Mouse (Mus musculus): Measurements from ENCODE around the gene Olfr571.

Gene Olfr571

DNA sequence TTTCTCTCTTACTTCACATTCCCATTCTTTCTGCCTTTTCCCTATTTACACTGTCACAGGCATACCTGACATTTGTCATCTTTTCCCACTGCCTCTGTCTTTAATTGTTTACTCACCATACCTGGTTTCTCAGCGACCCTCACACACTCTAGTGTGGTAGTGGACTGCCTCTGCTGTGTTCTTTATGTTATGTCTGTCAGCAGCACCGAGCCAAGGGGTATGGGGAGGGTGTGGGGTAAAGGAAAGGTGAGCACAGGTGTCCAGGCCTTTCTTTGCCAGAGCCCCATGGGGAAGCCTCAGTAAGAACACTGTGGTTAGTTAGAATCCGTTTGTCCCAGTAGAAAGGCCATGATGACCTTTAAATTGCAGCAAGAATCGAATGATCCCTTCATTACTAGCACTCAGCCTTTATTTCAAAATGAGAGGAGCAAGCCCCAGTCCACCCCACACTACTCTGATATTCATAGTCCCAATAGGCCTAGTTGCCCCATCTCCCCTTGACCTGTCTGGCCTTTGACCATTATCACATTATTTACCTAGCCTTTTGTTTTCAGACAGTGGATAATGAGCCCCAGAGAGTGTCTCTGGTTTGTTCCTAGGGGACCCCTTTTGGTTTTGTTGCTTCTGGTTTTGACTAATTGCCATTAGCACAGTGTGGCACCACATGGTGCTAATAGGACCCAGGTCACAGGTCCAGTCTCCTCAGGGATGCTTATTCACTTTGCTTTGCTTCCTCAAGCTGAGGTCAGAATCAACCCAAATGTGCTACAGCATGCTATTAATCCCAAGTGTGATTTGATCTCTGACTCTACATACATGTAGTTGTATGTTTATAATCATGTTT is at the start of gene Olfr571:
TSS of gene Olfr571 (minus strand) at position 505 of the 844 bp plus-strand sequence.
- DNase-seq, result no peak

DNA sequence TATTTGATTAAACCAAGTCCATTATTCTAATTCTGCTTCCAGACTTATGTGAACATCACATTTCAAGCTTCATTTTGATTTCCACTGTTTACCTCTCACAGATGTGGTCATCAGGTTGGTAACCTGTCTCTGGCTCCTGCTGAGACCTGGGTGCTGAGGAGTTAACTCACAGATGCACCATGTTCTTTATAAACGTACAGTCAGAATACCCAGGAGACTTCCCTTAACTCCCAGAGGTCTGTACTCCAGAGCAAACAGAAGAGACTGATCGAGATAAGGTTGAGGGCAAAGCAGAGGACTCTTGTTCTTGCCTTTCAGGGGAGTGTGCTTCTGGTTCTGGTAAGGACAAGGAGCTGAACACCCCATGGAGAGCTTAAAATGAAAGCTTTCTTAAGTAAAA is 45.0 kb upstream of the Olfr571 start, which contains the start of gene Olfr576:
TSS of gene Olfr576 (plus strand) at position 301 of the 400 bp plus-strand sequence.
- no peak for DNase-seq

DNA sequence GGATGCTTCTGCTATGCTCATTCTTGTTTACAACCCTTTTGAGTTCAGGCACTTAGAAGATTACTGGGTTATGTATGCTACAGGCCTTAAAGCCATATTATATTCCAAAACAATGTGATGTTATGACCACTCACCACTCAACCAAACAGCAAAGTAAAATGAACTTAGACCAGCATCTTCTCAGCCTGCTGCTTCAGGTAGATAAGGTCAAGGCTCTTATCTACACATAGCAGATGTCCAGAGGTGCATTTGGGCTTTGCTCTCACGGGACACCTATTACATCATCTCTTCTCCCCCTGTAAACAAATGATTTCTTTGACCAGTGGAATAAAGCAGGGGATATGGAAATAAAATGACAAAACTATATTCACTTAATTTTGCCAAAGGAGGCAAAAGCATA is 41.3 kb upstream of the Olfr571 start, which contains the start of gene Olfr575:
TSS of gene Olfr575 (minus strand) at position 183 of the 400 bp plus-strand sequence.
- DNase-seq, result no peak

DNA sequence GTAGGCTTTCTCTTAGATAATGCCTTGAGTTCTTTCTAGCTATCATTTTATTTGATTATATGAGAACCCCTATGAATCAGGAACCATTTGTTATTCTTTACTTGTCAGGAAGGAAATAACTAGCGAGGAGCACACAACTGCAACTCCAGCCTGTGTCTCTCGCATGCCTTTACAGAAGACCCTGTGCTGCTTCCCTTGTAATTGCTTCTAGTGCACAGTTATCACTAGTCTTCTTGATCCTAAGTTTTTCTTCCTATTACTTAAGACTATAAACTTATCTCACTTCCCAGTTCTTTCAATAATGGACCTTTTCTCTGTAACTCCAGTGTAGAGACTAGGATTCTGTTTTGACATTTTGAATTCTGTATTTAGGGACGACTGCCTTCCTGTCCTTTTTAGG is 40.8 kb upstream of the Olfr571 start:
- no peak for DNase-seq

DNA sequence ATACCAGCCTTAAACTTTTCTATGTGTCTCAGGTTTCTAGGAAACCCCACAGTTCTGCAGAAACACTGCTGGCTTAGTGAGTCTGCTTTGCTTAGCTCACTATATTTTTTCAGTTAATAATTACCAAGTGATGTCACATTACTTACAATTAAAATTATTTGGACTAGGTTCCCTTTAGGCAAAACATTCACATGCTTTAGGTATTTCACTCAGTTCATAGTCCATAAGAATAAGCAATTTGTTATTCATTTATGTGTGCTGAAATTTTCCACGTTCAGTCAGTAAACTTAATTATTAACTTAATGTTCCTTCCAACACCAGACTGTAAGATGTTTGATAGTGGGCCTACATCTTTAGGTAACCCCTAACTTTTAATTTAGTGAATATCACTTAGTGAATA is 33.4 kb upstream of the Olfr571 start:
- no peak for DNase-seq

DNA sequence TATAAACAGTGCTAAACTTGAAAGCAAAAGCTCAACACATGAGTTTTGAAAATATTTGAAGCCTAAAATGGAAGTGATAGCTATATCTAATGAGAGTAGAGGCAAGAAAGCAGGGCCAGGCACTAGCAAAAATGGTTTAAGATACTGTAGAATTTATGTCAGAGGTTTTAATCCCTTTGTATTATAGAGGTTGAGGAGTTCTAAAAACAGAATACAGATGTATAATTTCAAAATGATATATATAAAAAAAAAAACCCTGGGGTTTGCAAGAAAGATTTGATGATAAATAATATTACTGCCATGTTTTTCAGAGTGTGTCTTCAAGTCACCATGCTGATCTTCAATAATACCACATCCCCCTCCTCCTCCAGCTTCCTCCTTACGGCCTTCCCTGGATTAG is 30.8 kb upstream of the Olfr571 start, which contains the start of gene Olfr574:
TSS of gene Olfr574 (plus strand) at position 301 of the 400 bp plus-strand sequence.
- DNase-seq, result no peak

DNA sequence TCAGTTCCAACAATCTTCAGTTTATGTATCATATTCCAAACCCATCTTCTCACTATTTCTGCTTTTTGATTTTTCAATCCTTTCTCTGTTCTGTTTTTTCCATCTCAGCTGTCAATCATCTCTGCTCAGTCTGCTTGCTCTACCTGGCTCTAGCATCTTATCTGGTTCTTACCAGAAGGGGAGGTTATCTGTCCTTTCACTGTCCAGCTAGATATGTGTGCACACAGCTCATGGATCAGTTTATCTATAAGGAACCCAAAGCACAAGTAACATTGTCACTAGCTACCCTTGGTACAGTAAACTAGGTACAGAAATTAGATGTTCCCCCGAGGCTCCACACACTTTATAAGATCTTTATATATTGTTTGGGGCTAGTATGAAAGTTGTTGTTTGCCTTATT is 26.1 kb upstream of the Olfr571 start:
- no peak for DNase-seq

DNA sequence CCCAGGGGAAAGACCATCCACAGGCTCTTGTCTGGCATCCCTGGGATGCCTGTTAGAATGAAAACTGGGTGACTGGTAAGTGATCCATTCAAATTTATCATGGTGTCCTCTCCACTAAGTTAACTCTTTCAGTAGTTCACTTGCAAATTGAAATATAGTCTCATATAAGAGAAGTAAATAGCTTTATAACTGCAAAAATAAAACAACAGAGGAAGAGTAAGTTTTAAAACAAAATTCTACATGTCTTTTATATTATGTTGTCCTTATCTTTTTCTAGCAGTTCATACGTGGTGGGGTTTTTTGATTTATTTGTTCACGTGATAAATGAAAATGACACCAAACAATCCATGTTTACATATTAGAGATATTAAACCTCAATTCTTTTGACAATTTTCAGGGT is 25.1 kb upstream of the Olfr571 start, which contains the start of gene Olfr573-ps1:
TSS of gene Olfr573-ps1 (minus strand) at position 101 of the 400 bp plus-strand sequence.
- no peak for DNase-seq

DNA sequence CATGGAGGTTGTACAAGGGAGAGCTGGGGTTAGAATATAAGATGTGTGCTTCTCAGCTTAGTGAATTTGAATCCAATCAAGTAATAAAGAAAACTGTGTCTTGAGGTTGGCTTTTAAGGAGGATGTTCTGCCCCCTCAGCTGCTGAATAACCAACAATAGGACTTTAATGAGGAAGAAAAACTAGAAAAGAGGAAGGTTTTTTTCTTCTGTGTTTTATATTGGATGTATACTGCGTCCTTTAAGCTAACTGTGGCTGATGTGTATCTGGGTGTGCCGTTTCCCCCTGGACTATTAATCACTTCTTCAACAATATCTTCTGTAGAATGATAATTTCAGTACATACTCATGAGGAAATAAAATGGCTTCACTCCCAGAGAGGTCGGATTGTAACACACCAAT is 9.8 kb upstream of the Olfr571 start:
- no peak for DNase-seq

DNA sequence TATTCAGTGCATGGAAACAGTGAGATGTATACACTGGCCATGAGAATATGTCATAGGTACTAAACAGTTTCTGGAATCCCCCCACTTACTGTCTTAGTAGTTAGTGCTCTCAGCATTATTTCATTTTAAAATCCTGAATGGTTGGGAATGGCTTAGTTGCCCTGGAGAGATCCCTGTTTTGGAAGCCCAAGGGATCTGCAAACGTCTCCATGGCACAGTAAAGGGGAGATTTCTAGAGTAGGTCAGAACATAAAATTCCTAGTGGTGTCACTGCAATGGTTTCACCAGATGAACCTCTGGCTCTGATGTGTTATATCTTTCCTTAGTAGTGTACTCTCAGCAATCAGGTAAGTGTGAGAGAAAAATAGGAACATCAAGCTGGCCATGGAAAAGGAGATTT is 6.8 kb upstream of the Olfr571 start, which contains the start of gene Olfr572:
TSS of gene Olfr572 (plus strand) at position 301 of the 400 bp plus-strand sequence.
- no peak for DNase-seq

DNA sequence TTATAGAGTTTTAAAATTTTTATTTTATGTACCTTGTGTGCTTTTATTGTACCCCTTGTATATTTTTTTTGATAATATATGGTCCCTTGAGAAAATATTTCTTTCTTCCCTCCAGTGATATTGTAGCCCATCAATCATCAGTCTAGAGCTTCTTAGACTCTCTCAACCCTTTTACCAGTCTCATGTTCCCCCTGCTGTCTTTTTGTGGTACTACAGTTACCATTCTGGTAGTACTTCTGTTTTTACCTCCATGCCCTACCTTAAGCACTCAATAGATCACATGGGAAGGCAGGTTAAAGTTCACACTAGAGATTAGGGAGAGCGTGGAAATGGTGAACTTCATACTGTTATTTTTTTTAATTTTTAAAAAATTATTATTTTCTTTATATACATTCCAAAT is 2.3 kb upstream of the Olfr571 start:
- DNase-seq, result peak in 1 of 2 experiments; percentile 1

DNA sequence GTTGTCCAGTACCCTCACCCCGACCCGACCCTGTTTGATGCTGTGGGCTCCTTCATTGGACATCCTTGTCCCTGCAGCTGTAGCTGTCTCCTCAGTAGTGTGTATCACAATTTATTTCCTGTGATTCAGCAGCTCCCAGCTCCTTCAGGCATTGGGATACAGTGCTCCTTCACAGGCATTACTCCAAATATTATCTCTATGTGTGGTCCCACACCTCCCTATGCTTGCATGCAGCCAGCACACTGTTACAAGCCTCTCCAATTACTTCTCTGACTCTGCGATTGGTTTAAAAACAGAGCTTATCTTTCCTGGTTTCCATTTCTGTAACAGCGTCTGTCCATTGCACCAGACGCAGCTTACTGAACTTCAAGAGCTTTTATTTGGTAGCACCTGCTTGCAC is 931 bp downstream of the Olfr571 start:
- DNase-seq, result no peak

DNA sequence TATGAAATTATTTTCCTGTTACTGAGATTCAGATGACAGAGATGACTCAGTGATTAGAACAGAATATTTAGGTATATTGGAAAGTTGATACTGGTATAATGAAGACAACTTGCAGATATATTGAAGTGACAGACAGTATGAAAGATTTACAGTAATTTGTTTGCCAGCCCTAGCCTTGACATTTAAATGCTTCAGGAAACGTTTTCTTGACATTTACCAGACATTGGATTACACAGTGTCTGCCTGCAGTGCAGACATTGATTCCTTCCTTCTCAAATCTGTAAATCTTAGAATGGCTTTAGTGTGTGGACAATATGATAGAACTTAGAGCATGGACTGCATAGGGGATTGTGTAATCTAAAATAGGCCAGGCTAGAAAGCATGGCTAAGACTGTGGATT is 2.1 kb downstream of the Olfr571 start:
- no peak for DNase-seq

DNA sequence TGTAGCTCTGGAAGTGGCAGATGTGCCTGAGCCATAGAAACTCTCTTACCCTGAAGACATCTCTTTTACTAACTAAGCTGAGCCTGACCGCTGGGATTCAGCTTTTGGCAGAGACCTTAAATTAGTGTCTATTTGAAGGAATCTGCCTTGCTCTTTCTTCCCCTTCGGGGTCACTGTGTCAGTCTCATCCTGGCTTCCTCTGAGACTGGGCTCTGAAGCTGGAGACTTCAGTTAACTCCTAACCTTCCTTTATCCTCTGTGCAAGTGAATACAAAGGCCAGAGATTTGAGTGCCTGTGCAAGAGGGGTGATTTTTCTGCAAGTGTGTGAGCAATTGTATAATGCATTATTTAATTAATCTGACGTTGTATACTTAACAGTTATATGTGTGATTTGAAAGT is 26.6 kb downstream of the Olfr571 start, which contains the start of gene Olfr569:
TSS of gene Olfr569 (minus strand) at position 101 of the 400 bp plus-strand sequence.
- no peak for DNase-seq

DNA sequence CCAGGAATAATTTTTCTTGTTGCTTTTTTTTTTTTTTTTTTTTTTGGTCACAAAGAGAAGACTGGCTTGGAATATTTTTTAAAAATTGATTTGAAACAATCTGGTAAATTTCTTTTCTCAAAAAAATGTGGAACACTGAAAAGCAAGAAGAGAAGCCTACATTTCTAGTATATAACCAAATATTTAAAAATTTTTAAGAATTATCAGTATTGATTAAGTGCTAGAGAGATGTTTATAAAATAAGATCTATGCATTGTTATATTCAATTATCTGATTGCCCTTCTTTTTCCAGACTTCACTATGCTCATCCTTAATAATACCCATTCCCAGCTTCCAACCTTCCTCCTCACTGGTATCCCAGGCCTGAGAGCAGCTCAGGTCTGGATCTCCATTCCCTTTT is 40.5 kb downstream of the Olfr571 start, which contains the start of gene Olfr568:
TSS of gene Olfr568 (plus strand) at position 301 of the 400 bp plus-strand sequence.
- DNase-seq, result no peak

DNA sequence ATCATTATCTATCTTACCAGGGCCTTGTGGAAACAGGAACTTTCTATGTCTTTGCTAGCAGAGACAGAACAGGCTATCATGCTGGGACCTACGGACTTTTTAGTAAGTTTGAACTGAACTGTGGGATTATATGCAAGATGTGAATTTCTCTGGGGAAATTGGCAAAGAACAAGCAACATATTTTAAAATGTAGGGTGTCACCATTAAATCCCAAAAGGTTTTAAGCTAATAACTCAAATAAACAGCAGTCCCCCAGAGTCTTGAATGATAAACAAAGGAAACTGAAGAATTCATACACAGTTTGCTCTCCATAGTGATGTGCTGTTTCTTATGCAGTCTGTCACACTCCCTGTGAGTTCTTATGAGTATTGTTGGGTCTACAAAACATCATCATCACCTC is 58.7 kb downstream of the Olfr571 start, which contains the start of gene Olfr566:
TSS of gene Olfr566 (minus strand) at position 101 of the 400 bp plus-strand sequence.
- no peak for DNase-seq

DNA sequence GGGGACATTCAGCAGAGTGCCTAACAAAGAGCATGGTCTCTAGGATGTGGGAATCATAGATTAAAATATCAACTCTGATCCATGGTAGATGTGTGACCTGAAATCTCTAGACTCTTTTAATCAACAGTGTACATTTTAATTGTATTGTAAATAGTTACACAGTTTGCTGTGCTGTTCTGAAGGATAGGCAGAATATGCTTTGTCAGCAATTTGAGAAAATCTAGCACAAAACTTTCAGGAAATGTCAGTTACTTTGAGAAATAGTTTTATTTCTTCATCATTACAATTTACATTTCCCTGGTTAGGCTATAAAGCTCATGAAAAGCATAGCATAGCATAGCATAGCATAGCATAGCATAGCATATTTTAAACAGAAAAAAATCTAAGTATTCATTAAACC is 61.5 kb downstream of the Olfr571 start:
- DNase-seq, result no peak
